Mouse (Mus musculus) cerebellum, adult 11-12 months (tissue): Measurements from ENCODE around the gene Fuz.
A peak's percentile ranks its signal among the peaks of the same experiment; 100 is the strongest.

Source experiments
- DNase-seq: peaks from one replicate; pipeline ENCODE4 v3.0.0; 2022

Gene Fuz

DNA sequence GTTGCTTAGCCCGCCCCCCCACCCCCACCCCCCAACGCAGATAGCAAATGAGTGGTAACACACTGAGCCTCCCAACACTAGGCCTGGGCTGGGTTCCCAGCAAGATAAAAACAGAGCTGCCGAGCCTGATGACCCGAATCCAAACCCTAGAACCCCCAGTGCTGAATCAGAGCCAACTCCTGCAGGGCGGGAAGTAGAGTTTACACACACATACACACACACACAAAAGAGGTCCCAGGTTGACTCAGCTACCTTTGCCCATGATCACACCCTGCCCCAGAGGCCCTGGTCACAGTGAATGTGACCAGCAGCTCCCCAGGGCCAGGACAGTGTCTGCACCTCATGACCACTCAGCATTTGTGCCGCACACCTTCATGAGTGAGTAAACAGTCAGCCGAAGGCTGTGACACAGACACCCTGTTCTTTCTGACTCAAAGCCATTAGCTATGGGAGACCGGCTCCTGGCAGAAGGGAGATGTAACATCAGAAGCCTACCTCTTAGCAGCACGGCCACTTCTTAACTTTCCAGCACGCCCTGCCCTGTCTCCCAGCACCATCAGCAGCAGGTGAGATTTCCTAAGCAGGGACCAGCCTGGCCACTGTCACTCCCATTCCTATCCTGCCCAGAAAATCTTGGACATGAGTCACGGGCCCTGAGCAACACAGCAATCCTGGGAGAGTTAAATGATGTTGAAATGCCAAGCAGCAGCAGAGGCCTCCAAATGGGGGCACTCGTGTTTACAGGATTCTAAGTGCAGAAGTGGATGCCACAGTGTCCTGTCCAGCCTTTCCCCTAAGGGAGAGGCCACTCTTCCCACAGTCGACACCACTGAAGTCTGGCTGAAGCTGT, 7.4 kb upstream of the Fuz start:
- DNase-seq = no peak

DNA sequence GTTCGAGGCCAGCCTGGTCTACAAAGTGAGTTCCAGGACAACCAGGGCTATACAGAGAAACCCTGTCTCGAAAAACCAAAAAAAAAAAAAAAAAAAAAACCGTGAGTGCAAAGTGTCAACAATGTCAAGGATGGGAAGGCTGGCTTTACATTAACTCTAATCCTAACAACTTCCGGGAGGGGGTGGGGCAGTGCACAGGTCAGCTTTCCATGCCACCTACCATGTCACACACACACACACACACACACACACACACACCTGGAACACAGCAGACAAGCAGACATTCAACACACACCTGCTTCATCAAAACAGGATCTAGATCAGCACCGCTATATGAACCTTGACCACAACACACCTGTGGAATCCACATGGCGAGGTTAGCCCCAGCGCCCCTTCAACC, 5.7 kb upstream of the Fuz start:
- DNase-seq = no peak

DNA sequence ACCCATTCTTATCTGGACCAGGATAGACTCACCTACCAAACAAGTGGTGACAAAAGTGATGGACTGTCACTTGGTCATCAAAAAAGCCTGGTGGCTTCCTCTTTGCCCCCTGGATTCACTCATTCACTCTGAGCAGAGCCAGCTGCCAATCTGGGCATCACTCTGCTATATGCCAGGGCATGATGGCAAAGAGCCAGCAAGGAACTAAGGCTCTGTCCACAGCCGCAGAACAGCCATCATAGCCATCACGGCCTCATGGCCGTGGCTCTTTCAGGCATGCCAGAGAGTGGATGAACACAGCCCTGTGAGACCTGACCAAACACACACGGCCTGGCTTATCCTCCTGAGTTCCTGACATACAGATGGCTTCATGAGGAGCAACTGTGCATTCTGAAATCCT, 5.1 kb upstream of the Fuz start:
- no peak for DNase-seq

DNA sequence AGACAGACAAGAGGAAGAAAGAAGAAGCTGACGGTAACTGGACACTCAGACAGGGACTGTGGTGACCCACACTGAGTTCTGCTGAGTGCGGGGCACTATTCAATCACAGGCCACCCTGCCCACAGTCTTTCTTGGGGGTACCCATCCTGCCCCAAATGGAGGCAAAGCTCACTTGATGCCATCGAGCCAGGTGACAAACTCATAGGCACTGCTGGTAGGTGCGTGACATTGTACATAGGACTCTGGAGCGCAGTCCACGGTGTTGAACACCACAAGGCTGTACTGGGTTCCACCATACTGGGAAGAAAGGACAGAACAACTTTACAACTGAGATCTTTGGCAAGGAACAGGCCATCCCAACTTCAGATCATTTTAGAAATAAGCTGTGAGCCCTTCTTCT, 4.3 kb upstream of the Fuz start:
- no peak for DNase-seq

DNA sequence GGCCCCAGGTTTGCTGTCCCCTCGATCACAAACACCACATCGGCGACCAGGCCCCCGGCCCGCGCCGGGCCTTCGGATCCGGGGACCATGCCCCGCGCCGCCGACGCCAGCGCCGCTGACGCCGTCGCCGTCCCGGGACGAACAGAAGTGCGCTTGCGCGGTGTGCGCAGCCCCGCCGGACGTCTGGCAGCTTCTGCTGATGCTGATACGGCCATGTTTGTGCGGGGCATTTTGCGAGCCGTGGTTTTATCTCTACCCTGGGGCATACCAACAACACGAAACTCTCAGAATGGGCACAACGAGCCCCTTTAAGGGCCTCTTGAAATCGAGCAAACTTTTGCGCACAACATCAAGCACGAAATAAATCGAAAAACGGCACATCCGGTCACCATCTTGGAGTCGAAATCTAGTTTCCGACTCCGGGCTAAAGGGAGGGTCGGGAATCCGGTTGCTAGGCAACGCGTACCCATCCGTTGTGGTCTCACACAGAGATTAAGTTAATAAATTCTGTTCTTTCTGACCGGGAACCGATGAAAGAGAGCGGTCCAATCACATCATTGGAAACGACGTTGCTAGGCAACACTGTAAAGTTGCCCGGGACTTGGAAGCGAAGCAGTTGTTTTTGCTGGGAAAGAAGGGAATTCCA, 3.5 kb upstream of the Fuz start, which contains the start of gene Med25:
Med25 (minus strand) TSS at position 437 of the 646 bp plus-strand sequence.
- peak; percentile 91 for DNase-seq

DNA sequence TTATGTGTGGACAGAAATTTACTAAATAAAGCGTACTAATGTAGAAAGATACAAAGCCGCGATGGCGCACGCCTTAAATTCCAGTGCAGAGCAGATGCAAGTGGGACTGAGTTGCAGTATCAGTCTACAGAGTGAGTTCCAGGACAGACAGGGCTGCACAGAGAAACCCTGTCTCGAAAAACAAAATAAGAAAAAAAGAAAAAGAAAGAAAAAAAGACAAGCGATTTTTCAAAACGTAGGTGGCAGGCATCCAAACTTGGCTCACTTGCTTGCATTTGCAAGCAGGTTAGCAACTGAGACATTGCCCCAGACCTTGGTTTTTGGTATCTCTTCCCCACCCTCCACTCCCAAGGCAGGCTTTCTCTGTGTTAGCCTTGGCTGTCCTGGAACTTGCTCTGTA, 2.7 kb upstream of the Fuz start:
- DNase-seq = no peak

DNA sequence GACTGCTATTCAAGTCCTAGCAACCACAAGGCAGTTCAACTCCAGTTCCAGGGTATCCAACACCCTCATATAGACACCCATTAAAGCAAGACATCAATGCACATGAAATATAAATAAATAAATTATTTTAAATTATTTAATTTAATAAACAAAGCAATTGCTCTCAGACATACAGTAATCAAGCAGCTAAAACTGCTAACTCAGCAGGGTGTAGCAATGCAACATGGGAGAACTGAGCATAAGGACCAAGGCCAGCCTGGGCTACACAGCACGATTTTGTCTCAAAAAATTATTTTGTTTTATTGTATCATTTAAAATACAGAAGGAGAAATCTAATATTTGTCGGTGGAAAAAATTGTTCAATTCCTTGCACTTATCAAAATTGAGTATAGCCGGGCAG, 1.7 kb upstream of the Fuz start:
- no peak for DNase-seq

DNA sequence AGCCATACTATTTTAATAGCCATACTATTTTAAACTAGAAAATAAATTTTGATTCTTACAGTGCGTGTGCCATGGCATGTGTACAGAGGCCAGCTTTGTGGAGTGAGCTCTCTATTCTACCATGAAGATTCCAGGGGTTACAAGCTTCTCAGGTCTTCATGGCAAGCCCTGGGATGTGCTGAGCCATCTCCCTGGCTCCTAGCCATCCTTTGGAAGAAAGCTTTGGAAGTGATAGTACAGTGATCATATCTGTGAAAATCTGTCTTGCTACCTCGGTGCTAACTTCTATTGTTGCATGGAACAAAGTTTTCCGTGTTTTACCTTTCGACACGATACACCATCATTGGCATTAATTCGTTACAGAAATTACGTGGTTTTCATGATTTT, 680 bp upstream of the Fuz start:
- DNase-seq = no peak

DNA sequence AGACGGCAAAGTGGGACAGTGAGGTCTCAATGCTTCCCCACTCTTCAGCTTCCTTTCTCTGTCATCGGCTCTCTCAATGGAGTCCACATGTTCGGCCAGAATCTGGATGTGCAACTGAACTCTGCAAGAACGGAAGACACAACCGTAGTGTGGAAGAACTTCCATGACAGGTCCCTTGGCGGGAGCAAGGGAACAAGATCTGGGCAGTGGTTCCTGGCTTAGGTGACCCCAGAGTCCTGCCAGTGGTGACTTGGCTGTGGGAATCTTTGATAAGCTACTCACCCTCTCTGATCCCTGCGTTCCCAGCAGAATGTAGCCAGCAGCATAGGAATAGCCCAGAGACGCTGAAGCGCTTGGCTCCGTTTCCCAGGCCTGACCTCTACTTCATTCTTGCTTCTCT, 620 bp downstream of the Fuz start:
- DNase-seq = peak; percentile 58

DNA sequence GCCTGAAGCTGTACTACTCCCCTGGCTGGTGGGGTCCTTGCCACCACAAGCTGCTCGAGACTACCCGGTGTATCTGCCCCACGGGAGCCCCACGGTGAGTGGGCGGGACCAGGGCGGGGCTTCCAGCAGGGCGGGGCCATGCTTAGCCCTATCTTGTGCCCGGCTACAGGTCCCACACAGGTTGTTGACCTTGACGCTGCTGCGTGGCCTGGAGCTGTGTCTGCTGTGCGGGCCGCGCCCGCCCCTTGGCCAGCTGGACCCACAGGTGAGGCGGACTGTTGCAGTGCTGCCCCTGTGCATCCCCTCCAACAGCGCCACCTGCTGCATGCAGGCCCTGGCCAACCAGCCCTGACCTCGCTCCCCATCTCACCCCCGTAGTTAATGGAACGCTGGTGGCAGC, 2.7 kb downstream of the Fuz start:
- peak; percentile 74 for DNase-seq

DNA sequence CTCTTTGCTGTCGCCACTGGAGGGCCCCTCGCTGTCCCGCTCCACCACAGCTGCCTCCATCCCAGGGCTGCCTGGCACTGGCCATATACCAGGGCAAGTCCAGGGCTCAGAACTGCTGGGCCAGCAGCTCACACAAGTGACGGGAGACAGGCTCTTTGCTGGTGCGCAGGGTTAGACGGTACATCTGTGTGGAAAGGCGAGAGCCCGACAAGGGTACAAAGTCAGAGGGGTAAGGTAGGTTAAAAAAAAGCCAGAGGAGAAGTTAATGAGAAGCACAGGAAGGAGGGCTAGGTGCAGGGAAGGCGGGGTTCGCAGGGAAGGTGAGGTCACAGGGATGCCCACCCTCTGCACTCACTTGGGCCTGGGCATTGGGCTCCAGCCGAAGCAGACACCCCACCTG, 4.8 kb downstream of the Fuz start:
- peak; percentile 32 for DNase-seq

DNA sequence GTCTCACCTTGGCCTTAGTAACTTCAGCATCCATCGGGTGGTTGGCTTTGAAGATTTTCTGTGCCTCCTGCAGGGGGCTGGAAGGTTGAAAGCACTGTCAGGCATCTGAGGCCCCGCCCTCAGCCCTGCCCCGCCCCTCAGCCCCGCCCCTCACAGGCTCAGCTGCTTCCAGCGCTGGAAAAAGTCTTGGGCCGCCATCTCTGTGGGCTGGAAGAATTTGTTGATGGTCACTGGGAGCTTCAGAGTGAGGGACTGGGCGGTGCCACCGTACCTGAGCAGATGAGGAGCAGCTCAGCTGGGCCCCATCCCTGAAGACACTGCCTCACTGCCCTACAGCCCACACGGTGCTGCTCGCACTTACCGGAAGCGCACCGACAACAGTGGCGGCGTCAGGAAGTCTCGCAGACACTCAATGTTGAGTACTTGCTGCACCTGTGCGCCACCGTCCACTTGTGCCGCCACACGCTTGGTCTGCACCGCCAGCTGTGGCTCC, 5.4 kb downstream of the Fuz start:
- DNase-seq = peak; percentile 33

DNA sequence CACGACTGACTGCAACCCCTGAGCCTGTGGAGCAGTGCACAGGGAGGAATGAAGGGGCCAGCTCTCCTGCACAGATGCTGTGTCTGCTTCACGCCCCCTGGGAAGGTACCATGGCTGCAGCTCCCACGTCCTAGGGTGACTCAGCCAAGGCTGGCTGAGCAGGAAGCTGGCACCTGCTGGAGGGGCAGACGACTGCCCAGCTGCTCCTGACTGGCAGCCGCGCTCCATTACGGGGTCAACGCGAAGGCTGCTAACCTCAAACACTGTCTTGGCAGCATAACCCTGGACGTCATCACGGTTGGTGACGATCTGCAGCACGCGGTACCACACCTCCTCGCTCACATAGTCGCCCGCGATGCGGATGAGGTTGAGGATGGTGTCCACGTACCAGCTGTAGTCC, 9.6 kb downstream of the Fuz start:
- no peak for DNase-seq

DNA sequence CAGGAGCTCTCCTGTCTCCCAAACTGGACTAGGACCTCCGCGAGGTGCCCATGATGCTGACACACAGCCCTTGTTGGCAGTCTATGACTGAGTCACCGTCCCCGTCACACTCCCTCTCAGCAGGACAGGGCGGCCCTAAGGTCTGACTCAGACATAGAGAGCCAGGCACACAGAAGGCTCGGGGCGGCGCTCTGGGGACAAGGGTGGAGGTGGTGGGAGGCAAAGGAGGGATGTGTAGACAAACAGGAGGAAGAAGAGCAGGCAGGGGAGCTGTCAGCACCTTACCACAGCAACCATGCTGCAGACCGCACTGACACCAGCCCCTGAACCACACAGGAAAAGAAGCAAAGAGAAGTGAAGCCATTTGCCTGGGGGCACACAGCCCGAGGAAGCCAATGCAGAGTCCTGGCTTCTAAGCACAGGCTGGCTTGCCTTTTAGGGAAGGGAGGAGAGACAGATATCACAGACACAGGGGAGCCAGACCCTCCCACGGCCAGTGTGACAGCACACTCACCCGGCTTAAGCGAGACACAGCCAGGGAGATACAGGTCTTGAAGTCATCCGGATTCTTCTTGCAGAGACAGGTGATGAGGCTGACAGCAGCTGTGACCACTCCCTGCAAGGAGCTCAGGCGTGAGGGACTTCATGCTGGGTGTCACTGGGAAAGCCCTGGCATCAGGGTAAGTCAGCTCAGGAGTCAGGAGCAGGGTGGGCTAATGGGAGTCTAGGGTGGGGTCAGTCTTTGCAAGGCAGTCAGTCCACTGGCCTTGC, 13.0 kb downstream of the Fuz start:
- peak; percentile 25 for DNase-seq

DNA sequence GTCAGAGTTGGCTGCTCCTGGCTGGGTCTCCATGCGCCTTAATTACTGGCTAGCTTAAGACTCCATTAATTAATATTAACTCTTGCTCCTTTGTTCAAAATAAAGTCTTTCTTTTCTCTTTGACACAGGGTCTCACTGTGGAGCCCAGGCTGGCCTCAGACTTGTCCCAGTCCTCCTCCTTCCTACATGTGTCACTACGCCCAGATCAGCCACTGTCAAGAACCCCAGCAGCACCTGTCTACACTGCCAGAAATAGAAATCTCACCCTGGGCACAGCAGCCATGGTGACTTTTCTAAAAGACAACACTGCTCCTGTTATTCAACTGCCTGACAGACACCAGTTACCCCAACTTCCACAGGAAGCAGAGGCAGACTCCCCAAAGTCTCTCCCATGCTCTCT, 18.5 kb downstream of the Fuz start:
- no peak for DNase-seq

DNA sequence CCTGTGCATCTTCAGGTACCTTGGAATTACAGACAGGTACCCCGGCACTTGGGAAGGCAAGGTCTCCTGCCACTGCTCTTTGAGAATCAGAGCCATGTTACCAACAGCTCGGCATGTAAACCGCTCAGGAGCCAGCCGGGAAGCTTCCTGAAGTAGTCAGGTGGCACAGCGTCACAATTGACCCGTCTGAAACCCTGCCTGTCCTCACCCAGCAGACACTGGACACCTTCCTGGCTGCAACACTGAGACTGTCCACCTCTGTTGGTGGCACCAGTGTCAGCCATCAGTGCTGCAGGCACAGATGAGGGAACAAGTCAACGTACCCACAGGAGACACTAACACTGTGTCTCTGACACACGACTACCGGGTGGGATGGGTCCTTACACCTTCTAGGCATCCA, 19.4 kb downstream of the Fuz start:
- no peak for DNase-seq

DNA sequence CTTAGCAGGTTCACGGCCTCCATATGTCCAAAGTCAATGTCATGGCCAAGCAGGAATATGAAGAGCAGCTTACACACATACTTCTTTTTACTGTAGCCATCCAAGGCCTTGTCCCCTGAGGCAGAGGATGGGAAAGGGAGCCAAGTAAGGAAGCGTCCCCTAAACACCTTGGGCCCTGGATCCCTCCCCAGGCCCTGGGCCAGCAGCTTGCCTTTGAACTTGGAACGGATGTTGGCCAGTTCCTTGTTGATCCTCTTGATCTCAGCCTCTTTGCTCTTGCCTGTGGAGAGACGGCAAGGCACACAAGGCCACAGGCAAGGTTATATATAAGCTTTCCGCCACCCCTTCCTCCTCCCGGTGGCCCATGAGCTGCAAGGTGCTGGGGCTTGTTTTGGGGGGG, 20.3 kb downstream of the Fuz start:
- no peak for DNase-seq

DNA sequence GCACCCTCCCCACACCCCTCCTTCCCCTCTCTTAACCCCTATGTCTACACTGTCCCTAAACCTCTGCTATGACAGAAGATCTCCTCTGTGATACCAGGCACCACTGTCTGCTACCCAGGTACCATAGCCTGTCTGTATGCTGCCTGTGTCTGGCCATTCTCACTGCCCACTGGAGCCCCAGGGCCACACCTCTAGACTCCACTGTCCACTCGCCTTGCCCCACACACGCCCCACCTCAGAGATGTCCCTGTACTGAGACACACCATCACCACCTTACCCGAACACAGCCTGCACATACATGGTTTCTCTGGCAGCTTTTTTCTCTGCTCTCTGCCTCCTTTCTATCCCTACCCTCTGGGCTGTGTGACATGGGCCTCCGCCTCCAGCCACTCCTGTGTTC, 21.0 kb downstream of the Fuz start:
- no peak for DNase-seq

DNA sequence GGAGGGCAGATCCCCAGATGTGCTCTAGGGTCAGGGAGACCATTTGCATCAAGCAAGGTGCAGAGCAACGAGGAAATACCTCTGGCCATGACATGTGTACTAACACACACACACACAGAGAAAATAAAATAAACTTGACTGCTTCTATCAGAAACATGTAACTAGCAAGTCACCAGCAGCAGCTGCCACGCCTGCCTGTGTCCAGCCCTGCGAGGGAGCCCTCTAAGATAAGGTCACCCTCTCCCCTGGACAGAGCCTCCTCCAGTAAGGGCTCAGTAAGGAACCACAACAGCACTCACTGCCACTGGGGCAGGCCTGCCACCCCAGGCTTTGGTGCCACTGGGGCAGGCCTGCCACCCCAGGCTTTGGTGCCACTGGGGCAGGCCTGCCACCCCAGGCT, 22.3 kb downstream of the Fuz start:
- no peak for DNase-seq

DNA sequence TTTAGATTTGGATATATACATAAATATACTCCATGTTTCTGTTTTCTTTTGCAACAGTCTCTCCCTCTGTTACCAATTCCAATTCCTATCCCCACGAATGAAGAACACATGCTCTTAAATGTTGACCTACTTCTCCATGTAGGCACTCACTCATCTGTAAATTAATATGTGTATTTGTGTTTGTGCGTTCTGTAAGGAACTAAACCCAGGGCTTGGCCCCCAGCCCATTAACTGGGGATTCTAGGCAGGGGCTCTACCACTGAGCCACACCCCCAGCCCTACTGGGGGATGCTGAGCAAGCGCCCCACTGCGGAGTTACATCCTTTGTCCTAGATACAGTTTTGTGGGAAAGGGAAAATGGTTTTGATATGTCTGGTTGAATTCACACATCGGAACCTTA, 23.2 kb downstream of the Fuz start:
- DNase-seq = no peak

DNA sequence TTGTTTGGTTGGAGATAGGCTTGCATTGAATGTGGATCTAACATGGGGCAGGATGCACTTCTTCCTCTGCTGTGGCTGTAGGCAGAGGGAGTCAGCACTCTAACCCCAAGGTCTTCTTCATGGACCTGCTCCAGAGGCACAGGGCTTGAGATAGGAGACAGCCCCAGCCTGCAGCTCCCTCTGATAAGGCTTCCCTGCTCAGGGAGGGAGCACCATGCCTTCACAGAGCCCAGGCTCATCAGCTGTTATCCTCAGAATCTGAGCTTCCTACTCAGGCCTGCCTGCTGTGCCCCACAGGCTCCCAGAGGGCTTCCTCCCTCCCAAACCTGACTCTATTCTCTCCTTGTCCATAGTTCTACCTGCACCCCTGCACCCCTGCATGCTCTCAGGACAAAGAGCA, 26.7 kb downstream of the Fuz start:
- no peak for DNase-seq

DNA sequence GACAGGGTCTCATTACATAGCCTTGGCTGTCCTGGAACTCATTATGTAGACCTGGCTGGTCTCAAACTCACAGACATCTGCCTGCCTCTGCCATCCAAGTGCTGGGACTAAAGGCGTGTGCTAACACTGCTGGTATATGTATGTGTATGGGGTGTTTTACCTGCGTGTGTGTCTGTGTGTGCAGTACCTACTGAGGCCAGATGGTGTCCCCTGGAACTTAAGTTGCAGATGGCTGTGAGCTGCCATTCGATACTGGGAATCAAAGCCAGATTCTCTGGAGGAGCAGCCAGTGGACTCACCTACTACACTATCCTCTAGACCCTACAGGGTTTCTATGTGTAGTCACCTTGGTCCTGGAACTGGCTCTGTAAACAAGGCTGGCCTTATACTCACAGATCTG, 29.6 kb downstream of the Fuz start:
- DNase-seq = no peak

DNA sequence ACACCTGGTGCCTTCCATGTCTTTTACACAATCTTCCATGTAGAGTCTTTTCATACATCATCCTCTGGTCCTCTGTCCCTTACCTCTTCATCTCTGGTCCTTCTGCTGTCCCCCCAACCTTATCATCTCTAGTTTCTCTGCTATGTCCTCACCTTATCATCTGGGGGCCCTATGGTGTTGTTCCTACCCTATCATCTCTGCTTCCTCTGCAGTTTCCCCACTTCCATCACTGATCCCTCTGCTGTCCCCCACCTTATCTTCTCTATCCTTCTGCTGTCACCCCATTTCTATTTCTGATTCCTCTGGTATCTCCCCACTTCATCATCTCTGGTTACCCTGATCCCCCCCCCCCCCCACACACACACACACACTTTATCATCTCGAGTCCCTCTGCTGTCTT, 32.7 kb downstream of the Fuz start:
- DNase-seq = no peak
